ENCODE assay signal across 8 mouse cellular contexts in the genomic region with DNA sequence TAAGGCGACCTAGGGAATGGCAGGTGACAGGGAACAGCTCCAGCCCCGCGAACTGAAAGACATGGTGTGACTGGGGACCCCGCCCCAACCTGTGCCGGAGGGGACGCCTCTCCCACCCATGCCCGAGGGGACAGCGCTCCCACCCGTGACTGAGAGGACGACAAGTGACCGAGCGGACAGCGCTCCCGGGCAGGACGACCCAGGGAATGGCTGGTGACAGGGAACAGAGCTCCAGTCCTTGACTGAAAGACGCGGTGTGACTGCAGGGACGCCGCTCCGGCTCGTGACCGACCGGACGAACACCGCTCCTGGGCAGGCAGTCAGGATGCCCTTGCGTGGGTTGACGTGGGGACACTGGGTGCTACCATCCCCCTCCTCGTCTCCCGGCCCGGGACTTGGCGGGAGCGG. TPM values are rescaled to one million over a fixed set of nuclear protein-coding genes. Genes with fewer than 3 reads are reported as not detected.
DNase-seq lines count a peak whose midpoint lies in the region; ATAC-seq lines count a peak whose summit lies in the region.

No protein-coding gene starts in this region.

- peak overlapping the region; percentile 79 for H3K9ac ChIP-seq in intestine, embryonic 15.5 days

- peaks cover 34% of the 10 kb centered on the region for H3K27me3 ChIP-seq in embryonic facial prominence, embryonic 10.5 days (replicated peaks; ENCODE audit: low read depth, poor library complexity, severe bottlenecking)
- no peaks in the 10 kb centered on the region for H3K27me3 ChIP-seq in intestine, embryonic 15.5 days (replicated peaks)
- H3K27me3 ChIP-seq in megakaryocyte, embryonic 14.5 days (replicated peaks): peaks cover 2% of the 10 kb centered on the region

- no peaks in the 10 kb centered on the region for H3K9me3 ChIP-seq in embryonic facial prominence, embryonic 10.5 days
- H3K9me3 ChIP-seq in intestine, embryonic 15.5 days: no peaks in the 10 kb centered on the region
- H3K9me3 ChIP-seq in megakaryocyte, embryonic 14.5 days: peaks cover 11% of the 10 kb centered on the region

- DNase-seq in cerebellum, adult 11 months: peak; percentile 63
- no peak for DNase-seq in cerebellum, adult 11-12 months
- DNase-seq in embryonic facial prominence, embryonic 10.5 days (ENCODE audit: low spot score): no peak
- DNase-seq in left cerebral cortex, postnatal 4 days: peak; percentile 37
- peak; percentile 54 for DNase-seq in skeletal muscle tissue, adult 2 months (ENCODE audit: low read depth, low spot score)

- H3K4me3 ChIP-seq in embryonic facial prominence, embryonic 10.5 days: peak overlapping the region; percentile 71
- H3K4me3 ChIP-seq in intestine, embryonic 15.5 days (replicated peaks): peak overlapping the region; percentile 78
- peak overlapping the region; percentile 100 for H3K4me3 ChIP-seq in megakaryocyte, embryonic 14.5 days (replicated peaks)

- intact Hi-C loops in left cerebral cortex, postnatal 4 days (cut with DNase I): loop anchor here (10.0 kb wide), 2 partner anchors 89 to 91 kb away; no protein-coding TSS in a partner anchor

- H3K36me3 ChIP-seq in embryonic facial prominence, embryonic 10.5 days (replicated peaks): no peaks in the 10 kb centered on the region
- H3K36me3 ChIP-seq in intestine, embryonic 15.5 days: 0 out of 2 replicates have a peak, but pooled peaks cover 4% of the 10 kb centered on the region
- peaks cover 15% of the 10 kb centered on the region for H3K36me3 ChIP-seq in megakaryocyte, embryonic 14.5 days (replicated peaks; ENCODE audit: low read length)

- peak; percentile 4 for ATAC-seq in granulocyte monocyte progenitor cell, adult 5-6 weeks (replicated peaks; ENCODE audit: poor library complexity, severe bottlenecking)
- no peak for ATAC-seq in intestine, embryonic 15.5 days

- H3K4me2 ChIP-seq in intestine, embryonic 15.5 days (replicated peaks): peak overlapping the region; percentile 97

- peak overlapping the region; percentile 91 for H3K27ac ChIP-seq in embryonic facial prominence, embryonic 10.5 days (replicated peaks)
- peak overlapping the region; percentile 87 for H3K27ac ChIP-seq in intestine, embryonic 15.5 days

- WGBS in embryonic facial prominence, embryonic 10.5 days: under 1% methylated on average over 32 of the region's 32 CpGs
- under 1% methylated on average over 32 of the region's 32 CpGs for WGBS in intestine, embryonic 15.5 days

- H3K4me1 ChIP-seq in embryonic facial prominence, embryonic 10.5 days: peaks cover 21% of the 10 kb centered on the region
- peaks cover 5% of the 10 kb centered on the region for H3K4me1 ChIP-seq in intestine, embryonic 15.5 days (replicated peaks)
- peaks cover 29% of the 10 kb centered on the region for H3K4me1 ChIP-seq in megakaryocyte, embryonic 14.5 days

RNA-seq across cellular contexts. Expression of gene Mpc1, which starts 1.6 kb away (rescaled TPM):
- 70.1 and 82.5 TPM in 2 replicates for polyA plus RNA-seq in embryonic facial prominence, embryonic 10.5 days (2016; fragmentation: Nextera tagmentation; extraction: Ambion mirVana)
- total RNA-seq in granulocyte monocyte progenitor cell, adult 5-6 weeks (2014; fragmentation: Nextera tagmentation): 153 and 168 TPM in 2 replicates
- 161 and 207 TPM in 2 replicates for total RNA-seq in granulocyte monocyte progenitor cell, adult 5-6 weeks (2017)
- 192 and 199 TPM in 2 replicates for polyA plus RNA-seq in intestine, embryonic 15.5 days (2015; fragmentation: Nextera tagmentation; extraction: Ambion mirVana)
- 100 to 1,000 TPM; 159 to 160 TPM for total RNA-seq in left cerebral cortex, postnatal 4 days (2021)
- polyA plus RNA-seq in megakaryocyte, embryonic 14.5 days (2012; ENCODE audit: insufficient read depth, low replicate concordance): 33.7 TPM in 1 of 2 replicates, not detected in the other

RNA-seq across cellular contexts. Expression of gene Sft2d1, which starts 26.6 kb away (rescaled TPM):
- polyA plus RNA-seq in embryonic facial prominence, embryonic 10.5 days (2016; fragmentation: Nextera tagmentation; extraction: Ambion mirVana): 60.7 and 63.5 TPM in 2 replicates
- 84.0 and 86.0 TPM in 2 replicates for total RNA-seq in granulocyte monocyte progenitor cell, adult 5-6 weeks (2014; fragmentation: Nextera tagmentation)
- 32.9 and 33.3 TPM in 2 replicates for total RNA-seq in granulocyte monocyte progenitor cell, adult 5-6 weeks (2017)
- polyA plus RNA-seq in intestine, embryonic 15.5 days (2015; fragmentation: Nextera tagmentation; extraction: Ambion mirVana): 78.7 and 79.0 TPM in 2 replicates
- 10 to 100 TPM; 80.4 to 81.6 TPM for total RNA-seq in left cerebral cortex, postnatal 4 days (2021)
- polyA plus RNA-seq in megakaryocyte, embryonic 14.5 days (2012; ENCODE audit: insufficient read depth, low replicate concordance): 81.6 and 131 TPM in 2 replicates

RNA-seq across cellular contexts. Expression of gene Ccr6, which starts 48.4 kb away (rescaled TPM):
- polyA plus RNA-seq in embryonic facial prominence, embryonic 10.5 days (2016; fragmentation: Nextera tagmentation; extraction: Ambion mirVana): not detected in 2 replicates
- total RNA-seq in granulocyte monocyte progenitor cell, adult 5-6 weeks (2014; fragmentation: Nextera tagmentation): not detected in 2 replicates
- total RNA-seq in granulocyte monocyte progenitor cell, adult 5-6 weeks (2017): not detected in 2 replicates
- polyA plus RNA-seq in intestine, embryonic 15.5 days (2015; fragmentation: Nextera tagmentation; extraction: Ambion mirVana): 0.50 and 0.86 TPM in 2 replicates
- not detected for total RNA-seq in left cerebral cortex, postnatal 4 days (2021)
- not detected in 2 replicates for polyA plus RNA-seq in megakaryocyte, embryonic 14.5 days (2012; ENCODE audit: insufficient read depth, low replicate concordance)

RNA-seq across cellular contexts. Expression of gene Prr18, which starts 53.0 kb away (rescaled TPM):
- polyA plus RNA-seq in embryonic facial prominence, embryonic 10.5 days (2016; fragmentation: Nextera tagmentation; extraction: Ambion mirVana): 0.32 and 0.33 TPM in 2 replicates
- not detected in 2 replicates for total RNA-seq in granulocyte monocyte progenitor cell, adult 5-6 weeks (2014; fragmentation: Nextera tagmentation)
- not detected in 2 replicates for total RNA-seq in granulocyte monocyte progenitor cell, adult 5-6 weeks (2017)
- 0.39 and 0.61 TPM in 2 replicates for polyA plus RNA-seq in intestine, embryonic 15.5 days (2015; fragmentation: Nextera tagmentation; extraction: Ambion mirVana)
- 10 to 100 TPM; 23.2 to 24.6 TPM for total RNA-seq in left cerebral cortex, postnatal 4 days (2021)
- 0.48 and 1.9 TPM in 2 replicates for polyA plus RNA-seq in megakaryocyte, embryonic 14.5 days (2012; ENCODE audit: insufficient read depth, low replicate concordance)

Comparison
In these comparisons a context has a peak if more than half of its experiments do, and no peak if none do; other contexts are left out.
1. DNase-seq: peak in cerebellum, adult 11 months (single experiment), left cerebral cortex, postnatal 4 days (single experiment) and skeletal muscle tissue, adult 2 months (single experiment); none in cerebellum, adult 11-12 months (single experiment) and embryonic facial prominence, embryonic 10.5 days (single experiment).
2. Peak in every context shown above with its lines, with median percentiles within 50 percentile points of each other: H3K4me3 ChIP-seq.